Mouse (Mus musculus): ENCODE data around the gene BC048562.

The BC048562 gene

DNA sequence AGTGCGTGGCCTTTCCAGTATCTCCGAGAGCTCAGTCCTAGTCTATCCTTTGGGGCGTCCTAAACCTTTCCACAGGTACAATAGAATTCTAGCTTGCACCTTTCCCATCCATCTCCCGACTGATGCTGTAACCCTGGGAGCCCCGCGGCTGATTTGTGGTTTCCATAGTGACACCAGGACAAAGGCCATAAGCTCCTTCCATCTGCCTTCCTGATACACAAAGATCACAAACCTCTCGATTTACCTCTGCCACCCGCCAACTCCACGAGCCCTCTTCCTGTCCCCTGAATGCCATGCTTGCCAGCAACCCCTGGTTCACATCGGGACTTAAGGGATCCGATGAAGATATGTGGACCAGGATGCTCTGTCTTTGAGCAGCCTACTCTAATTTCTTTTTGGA, 43.0 kb downstream of the BC048562 start:
- no peak for DNase-seq (ENCODE audit: low spot score in 2 of 2)

DNA sequence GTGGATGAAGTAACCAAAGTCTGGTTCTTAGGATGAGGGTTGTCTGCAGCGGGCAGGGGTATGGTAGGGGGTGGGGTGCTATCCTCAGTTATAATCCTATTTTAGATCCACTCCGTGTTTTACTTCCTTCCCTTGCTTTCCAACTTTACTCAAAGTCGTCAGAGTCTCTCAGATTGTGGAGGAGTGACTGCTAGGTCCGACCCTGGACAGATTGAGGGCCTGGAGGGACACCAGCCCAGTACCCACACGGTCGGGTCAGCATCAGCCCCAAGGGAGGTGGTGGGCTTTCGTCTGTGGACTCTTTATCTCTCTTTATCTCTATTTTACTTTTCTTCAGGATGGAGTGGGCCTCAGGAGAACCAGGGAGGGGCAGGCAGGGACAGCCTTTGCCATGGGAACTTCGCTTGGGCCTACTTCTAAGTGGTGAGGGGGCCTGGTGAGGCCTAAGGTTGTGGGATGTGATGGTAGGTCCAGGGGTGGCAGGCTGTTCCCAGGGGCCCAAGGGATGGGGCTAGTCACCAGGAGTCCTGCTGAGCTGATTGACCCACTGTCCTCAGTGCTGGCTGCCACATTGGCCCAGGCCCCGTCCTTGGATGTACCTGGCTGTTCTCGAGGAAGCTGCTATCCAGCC, 43.6 kb downstream of the BC048562 start, which contains the start of gene Lamb2:
Lamb2 (plus strand) TSS at position 16 of the 631 bp plus-strand sequence.
- no peak for DNase-seq (ENCODE audit: low spot score in 2 of 2)

DNA sequence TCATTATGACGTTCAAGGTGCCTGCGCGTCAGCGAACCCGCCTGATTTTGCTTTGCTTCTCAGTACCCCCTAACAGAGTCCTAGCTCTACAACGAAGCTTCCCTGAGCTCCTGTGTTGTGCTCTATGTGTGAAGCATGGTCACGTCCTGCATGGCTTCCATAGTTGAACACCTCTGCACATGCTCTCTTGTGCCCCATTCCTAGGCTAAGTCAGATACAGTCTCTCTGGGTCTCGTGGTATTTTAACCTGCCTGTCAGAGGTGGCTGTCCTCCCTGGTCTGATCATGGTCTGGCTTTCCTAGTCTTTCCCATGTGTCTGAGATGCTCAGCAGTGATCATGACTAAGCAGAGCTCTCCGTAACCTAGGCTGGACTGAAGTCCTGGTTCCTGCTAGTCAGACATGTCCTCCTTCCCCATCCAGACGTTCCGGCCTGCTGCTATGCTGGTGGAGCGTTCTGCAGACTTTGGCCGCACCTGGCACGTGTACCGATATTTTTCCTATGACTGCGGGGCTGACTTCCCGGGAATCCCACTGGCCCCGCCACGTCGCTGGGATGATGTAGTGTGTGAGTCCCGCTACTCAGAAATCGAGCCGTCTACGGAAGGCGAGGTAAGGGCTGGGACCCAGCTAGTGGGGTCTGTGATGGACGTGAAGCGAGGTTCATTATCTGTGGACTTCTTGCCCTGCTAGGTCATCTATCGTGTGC, 44.7 kb downstream of the BC048562 start:
- no peak for DNase-seq (ENCODE audit: low spot score in 2 of 2)

DNA sequence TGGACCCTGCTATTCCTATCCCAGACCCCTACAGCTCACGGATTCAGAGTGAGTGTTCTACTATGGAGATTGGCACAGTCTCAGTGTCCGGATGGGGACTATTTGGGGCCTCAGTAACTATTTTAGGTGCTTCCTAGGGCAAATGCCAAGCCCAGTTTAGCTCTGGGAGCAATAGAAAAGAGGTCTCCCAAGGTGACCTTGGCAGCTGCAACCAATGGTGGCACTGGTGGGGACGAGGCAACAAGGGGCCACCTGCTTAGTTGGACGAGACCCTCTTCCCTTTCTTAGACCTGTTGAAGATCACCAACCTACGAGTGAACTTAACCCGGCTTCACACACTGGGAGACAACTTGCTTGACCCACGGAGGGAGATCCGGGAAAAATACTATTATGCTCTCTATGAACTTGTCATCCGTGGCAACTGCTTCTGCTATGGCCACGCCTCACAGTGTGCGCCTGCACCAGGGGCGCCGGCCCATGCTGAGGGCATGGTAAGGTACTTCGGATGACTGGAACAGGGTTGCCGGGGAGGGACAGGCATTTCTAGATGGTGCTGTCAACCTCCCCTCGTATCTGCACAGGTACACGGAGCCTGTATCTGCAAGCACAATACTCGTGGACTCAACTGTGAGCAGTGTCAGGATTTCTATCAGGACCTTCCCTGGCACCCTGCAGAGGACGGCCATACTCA, 45.4 kb downstream of the BC048562 start:
- no peak for DNase-seq (ENCODE audit: low spot score in 2 of 2)

DNA sequence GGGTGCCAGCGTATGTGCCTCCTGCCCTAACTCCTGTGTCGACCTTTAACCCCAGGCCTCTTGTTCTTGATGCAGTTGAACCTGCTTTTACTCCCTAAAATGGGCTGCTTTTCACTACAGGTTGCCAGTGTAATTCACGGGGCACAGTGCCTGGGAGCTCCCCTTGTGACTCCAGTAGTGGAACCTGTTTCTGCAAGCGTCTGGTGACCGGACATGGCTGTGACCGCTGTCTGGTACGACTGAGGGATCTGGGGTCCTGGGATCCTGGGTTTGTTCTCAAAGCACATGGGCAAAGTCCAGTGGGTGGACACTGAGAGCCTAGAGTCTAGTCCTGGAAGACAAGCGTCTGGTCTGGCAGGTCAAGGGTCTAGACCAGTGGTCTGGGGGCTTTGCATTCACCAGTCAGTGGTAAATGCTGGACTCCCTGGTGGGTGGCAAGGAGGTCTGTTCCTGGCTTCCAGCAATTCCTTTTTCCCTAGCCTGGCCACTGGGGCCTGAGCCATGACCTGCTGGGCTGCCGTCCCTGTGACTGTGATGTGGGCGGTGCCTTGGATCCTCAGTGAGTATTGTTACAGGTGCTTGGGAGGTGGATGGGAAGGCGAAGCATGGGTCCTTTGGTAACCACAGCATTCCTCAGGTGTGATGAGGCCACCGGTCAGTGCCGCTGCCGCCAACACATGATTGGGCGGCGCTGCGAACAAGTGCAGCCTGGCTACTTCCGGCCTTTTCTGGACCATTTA, 46.9 kb downstream of the BC048562 start:
- DNase-seq (ENCODE audit: low spot score in 2 of 2), result no peak

DNA sequence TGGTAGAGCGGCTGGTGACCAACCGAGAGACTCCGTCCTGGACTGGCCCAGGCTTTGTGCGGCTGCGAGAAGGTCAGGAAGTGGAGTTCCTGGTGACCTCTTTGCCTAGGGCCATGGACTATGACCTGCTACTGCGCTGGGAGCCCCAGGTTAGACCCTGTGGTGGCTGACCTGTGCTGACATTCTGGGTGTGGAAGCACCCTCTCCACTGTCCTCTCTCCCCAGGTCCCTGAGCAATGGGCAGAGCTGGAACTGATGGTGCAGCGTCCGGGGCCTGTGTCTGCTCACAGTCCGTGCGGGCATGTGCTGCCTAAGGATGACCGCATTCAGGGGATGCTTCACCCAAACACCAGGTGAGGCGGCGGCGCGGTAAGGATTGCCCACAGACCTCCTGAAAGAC, 47.7 kb downstream of the BC048562 start:
- DNase-seq (ENCODE audit: low spot score in 2 of 2), result no peak

DNA sequence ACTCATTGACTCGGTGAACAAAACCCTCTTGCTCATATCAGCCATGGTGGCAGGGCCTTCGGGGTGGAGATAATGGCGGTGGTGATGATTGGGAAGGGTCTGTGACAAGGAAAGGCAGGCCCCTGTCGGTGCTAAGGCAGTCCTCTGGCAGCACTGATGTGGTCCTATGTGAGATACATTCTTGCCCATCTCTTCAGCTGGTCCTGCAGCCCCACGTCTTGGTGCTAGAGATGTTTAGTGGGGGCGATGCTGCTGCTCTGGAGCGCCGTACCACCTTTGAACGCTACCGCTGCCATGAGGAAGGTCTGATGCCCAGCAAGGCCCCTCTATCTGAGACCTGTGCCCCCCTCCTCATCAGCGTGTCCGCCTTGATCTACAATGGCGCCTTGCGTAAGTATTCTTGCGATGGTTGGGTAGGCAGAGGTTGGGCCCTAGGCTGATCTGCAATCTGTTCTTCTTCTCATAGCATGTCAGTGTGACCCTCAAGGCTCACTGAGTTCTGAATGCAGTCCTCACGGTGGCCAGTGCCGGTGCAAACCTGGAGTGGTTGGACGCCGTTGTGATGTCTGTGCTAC, 49.1 kb downstream of the BC048562 start:
- no peak for DNase-seq (ENCODE audit: low spot score in 2 of 2)

DNA sequence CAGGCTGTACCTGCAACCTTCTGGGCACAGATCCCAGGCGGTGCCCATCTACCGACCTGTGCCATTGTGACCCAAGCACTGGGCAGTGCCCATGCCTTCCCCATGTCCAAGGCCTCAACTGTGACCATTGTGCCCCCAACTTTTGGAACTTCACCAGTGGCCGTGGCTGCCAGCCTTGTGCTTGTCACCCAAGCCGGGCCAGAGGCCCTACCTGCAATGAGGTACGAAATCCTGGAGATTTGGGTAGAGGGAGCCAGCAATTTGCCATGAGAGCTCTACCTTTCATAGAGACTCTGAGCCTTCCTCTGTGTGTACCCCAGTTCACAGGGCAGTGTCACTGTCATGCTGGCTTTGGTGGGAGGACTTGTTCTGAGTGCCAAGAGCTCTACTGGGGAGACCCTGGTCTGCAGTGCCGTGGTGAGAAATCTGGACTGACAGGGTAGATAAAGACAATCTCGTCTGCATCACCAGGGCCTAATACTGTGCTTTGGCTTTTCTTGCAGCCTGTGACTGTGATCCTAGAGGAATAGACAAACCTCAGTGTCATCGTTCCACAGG, 50.8 kb downstream of the BC048562 start:
- no peak for DNase-seq (ENCODE audit: low spot score in 2 of 2)

DNA sequence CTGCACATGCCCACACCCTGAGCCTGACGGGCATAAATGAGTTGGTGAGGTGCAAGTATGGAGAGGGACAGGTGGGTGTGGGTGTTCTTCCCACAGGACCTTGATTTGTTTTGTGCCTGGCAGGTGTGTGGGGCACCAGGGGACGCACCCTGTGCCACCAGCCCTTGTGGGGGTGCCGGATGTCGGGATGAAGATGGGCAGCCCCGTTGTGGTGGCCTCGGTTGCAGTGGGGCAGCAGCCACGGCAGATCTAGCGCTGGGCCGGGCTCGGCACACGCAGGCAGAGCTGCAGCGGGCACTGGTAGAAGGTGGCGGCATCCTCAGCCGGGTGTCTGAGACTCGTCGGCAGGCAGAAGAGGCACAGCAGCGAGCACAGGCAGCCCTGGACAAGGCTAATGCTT, 52.1 kb downstream of the BC048562 start:
- no peak for DNase-seq (ENCODE audit: low spot score in 2 of 2)

DNA sequence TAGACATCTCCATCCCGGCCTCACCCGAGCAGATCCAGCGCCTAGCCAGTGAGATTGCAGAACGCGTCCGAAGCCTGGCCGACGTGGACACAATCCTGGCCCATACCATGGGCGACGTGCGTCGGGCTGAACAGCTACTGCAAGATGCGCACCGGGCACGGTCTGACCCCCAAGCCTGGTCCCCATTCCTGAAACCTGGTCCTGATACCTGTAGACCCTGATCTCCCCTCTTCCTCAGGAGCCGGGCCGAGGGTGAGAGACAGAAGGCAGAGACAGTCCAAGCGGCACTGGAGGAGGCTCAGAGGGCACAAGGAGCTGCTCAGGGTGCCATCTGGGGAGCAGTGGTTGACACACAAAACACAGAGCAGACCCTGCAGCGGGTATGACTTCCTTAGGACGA, 52.9 kb downstream of the BC048562 start:
- DNase-seq (ENCODE audit: low spot score in 2 of 2), result peak in 1 of 2 experiments; percentile 5

DNA sequence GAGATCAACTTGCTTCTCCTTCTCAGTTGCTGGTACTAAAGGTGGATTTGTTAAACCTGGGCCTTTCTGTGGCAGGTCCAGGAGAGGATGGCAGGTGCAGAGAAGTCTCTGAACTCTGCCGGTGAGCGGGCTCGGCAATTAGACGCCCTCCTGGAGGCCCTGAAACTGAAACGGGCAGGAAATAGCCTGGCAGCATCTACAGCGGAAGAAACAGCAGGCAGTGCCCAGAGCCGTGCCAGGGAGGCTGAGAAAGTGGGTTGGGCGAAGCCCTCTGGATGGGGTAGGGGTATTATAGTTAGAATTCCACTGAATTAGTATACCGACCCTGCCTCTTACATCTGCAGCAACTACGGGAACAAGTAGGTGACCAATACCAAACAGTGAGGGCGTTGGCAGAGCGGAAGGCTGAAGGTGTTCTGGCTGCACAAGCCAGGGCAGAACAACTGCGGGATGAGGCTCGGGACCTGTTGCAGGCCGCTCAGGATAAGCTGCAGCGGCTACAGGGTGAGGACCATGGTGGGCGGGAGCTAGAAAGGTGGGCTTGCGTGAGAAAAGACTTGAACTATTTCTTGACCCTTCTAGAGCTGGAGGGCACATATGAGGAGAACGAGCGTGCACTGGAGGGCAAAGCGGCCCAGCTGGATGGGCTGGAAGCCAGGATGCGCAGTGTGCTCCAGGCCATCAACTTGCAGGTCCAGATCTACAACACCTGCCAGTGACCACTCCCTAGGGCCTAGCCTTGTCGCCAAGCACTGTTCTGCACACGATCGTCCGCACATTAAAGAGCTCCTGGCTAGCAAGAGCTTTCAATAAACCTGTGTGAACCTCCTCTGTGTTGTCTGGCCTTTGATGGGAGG, 53.6 kb downstream of the BC048562 start:
- DNase-seq (ENCODE audit: low spot score in 2 of 2), result peak in 1 of 2 experiments; percentile 6

DNA sequence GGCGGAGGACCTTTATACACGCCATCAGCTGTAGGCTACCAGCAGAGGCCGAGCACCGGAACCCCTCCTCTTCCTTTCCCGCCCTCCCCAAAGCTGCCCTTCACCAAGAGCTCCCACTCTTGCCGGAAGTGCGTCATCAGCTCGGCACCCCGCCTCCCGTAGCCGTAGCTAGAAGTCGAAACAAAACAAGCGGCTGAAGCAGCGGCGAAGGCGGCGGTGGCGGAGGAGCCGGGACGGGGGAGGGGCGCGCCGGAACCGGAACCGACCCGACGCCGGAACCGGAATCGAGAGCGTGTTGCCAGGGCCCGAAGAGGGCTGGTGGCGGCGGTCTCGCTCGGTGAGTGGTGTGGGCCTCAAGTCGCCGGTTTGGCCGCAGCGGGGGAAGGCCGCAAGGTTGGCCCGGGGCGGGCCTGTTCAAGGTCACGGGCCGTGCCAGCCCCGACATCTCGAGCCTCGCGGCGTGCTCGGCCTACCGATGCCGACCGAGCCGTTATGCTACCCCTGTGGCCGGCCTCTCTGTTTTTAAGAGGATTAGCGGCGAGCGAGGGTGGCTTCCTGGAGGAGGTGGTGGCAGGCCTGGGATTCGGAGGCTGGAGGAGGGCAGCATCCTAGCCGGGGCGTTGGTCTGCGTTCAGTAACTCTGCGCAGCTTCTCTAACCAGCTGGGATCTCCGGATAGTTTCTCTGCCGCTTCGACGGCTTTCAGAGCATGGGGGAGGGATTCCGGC, 54.4 kb downstream of the BC048562 start, which contains the start of gene Usp19:
Usp19 (plus strand) TSS at position 44 of the 727 bp plus-strand sequence.
- DNase-seq (ENCODE audit: low spot score in 2 of 2), result peak; percentile 81 to 89

DNA sequence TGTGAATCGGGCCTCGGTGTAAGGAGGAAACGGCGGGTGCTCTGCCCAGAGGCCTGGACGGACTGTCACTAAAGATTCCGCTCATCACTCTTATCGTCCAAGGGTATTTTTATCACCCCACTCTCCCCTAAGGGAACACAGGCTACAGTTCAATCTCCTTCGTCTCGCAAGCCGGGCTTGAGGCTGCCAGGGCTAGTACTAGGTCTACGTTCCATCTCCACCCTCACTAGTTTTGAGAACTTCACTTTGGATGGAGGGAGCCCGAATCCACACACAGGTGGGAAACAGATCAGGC, 55.0 kb downstream of the BC048562 start:
- no peak for DNase-seq (ENCODE audit: low spot score in 2 of 2)

DNA sequence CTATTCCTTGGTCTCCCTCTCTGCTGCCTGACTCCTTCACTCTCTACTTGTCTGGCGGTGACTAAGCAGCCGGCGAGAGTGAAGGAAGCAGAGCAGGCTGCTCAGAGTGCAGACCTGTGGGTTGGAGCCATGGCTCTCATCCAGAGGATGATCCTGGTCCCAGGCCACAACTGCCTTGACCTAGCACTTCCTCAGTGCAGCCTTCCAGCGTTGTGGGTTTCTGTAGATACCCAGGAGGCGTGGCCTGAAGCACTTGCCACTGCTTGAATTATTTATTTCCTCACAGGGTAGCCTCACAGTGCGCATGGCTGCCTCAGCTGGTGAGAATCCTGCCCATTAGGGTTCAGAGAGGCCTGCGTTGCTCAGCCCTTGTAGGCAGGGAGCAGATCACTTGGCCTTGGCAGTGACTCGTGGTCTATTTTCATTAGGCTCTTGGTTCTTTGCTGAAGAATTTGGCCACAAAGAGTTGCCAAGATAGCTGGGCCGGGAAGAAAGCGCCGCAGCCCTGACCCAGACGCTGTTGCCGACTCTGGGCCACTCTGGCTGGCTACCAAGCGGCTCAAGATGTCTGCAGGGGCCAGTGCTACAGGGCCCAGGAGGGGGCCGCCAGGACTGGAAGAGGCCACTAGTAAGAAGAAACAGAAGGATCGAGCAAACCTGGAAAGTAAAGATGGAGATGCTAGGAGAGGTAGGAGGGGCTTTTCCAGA, 55.9 kb downstream of the BC048562 start:
- DNase-seq (ENCODE audit: low spot score in 2 of 2), result no peak

DNA sequence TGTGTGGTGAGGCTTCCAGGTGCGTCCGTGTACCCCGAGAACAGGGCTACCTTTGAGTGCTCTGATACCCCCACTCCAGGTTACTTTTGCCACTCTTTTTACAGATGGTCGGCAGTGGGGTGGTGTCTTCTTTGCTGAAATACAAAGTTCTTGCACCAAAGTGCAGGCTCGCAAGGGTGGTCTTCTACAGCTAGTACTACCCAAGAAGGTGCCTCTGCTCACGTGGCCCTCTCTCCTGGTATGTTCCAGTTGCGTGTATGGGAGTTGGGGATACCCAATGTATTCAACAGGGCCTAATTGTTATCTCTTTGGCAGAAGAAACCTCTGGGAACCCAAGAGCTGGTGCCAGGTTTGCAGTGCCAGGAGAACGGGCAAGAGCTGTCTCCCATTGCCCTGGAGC, 57.0 kb downstream of the BC048562 start:
- no peak for DNase-seq (ENCODE audit: low spot score in 2 of 2)

DNA sequence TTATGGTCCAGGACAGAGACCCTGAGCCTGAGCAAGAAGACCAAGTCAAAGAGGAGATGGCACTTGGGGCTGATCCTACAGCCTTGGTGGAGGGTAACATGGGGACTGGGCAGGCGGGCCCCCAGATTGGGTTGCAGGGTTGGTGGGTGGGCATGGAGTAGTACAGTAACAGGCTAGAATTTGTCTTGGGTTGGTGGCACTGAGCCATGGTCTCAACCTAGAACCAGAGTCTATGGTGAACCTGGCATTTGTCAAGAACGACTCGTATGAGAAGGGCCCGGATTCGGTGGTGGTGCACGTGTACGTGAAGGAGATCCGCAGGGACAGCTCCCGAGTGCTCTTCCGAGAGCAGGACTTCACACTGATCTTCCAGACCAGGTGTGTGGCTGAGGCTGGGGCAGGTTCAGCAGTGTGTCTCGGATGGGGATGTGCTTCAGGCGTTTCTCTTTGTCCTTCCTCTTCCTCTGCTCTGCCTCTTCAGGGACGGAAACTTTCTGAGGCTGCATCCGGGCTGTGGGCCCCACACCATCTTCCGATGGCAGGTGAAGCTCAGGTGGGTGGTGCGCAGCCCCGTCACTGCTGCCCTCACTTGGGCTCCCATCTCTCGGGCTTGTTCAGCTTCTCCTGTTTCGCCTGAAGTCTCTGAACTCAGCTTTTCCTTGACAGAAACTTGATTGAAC, 58.0 kb downstream of the BC048562 start:
- DNase-seq (ENCODE audit: low spot score in 2 of 2), result no peak

DNA sequence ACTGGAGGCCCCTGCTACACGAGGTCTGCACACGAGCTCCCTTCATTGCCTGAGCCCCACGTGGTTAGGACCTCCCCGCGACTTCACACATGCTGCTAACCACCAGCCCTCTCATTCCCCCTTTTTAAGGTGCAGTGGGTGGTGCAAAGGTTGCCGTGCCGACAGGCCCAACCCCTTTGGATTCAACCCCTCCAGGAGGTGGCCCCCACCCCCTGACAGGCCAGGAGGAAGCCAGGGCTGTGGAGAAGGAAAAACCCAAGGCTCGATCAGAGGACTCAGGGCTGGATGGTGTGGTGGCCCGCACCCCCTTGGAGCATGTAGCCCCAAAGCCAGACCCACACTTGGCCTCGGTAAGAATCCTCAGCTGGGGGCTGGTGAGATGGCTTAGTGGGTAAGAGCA, 58.6 kb downstream of the BC048562 start:
- DNase-seq (ENCODE audit: low spot score in 2 of 2), result no peak

Measured in spleen, postnatal 14 days (tissue).